Comparison of ENCODE assay signal across 14 mouse cellular contexts in genomic region chr10:57156912-57157311, GRCm38 (mm10).
DNase-seq lines count a peak whose midpoint lies in the region; ATAC-seq and TF ChIP-seq lines count a peak whose summit lies in the region.
"Had no signal": no experiment of that assay in that cellular context is flagged by ENCODE, and none has a peak within 500 bp of the region (broad histone marks: within the 10 kb centered on the region; RNA-seq: fewer than 3 reads in every experiment).

No protein-coding gene starts in this region.

- ATAC-seq in kidney, embryonic 14.5 days (ENCODE audit: low FRiP score, low TSS enrichment): no peak; the same call in 1 of the 2 replicates
- 0 out of 2 replicates have a peak, but pooled peaks have one; percentile 71 for ATAC-seq in limb, embryonic 15.5 days (ENCODE audit: insufficient number of reproducible peaks, low FRiP score, low TSS enrichment, low read depth)
- ATAC-seq in intestine, embryonic 15.5 days: no peak

- no peaks in the 10 kb centered on the region for H3K27me3 ChIP-seq in kidney, embryonic 14.5 days (ENCODE audit: control insufficient read depth, insufficient read depth, low read length)
- H3K27me3 ChIP-seq in limb, embryonic 15.5 days: no peaks in the 10 kb centered on the region
- H3K27me3 ChIP-seq in intestine, embryonic 15.5 days (replicated peaks): no peaks in the 10 kb centered on the region
- H3K27me3 ChIP-seq: hindbrain, embryonic 12.5 days; midbrain, embryonic 12.5 days had no signal

- H3K4me3 ChIP-seq in kidney, embryonic 14.5 days (ENCODE audit: low read length): no peak overlapping the region
- no peak overlapping the region for H3K4me3 ChIP-seq in embryonic fibroblast, embryonic 13.5 days (ENCODE audit: insufficient read depth, low read length)
- H3K4me3 ChIP-seq in limb, embryonic 15.5 days: no peak overlapping the region
- H3K4me3 ChIP-seq in intestine, embryonic 15.5 days (replicated peaks): no peak overlapping the region
- H3K4me3 ChIP-seq: hindbrain, embryonic 12.5 days; midbrain, embryonic 12.5 days had no signal

- no peaks in the 10 kb centered on the region for H3K9me3 ChIP-seq in kidney, embryonic 14.5 days (ENCODE audit: control insufficient read depth, low read length)
- H3K9me3 ChIP-seq in limb, embryonic 15.5 days: no peaks in the 10 kb centered on the region
- no peaks in the 10 kb centered on the region for H3K9me3 ChIP-seq in intestine, embryonic 15.5 days
- H3K9me3 ChIP-seq: hindbrain, embryonic 12.5 days; midbrain, embryonic 12.5 days had no signal

- intact Hi-C loops in gastrocnemius, postnatal 36 days (cut with DNase I): no loop called here

- peak; percentile 5 for DNase-seq in kidney, postnatal 10 days
- peak; percentile 34 to 39 for DNase-seq in gastrocnemius, postnatal 36 days
- no peak for DNase-seq in layer of hippocampus, adult 11-12 months (ENCODE audit: low spot score)
- no peak for DNase-seq in thymus, postnatal 36 days
- DNase-seq: cerebellum, adult 2 months; kidney, adult 11 months; layer of hippocampus, adult 9-11 months; retina, postnatal 1 day had no signal

- no peak overlapping the region for H3K9ac ChIP-seq in kidney, embryonic 14.5 days (ENCODE audit: low read depth, low read length)
- H3K9ac ChIP-seq in limb, embryonic 15.5 days: no peak overlapping the region
- H3K9ac ChIP-seq in intestine, embryonic 15.5 days: no peak overlapping the region
- H3K9ac ChIP-seq: hindbrain, embryonic 12.5 days; midbrain, embryonic 12.5 days had no signal

- whole genome bisulfite sequencing in kidney, embryonic 14.5 days: 70% methylated on average over 9 of the region's 9 CpGs
- 46% methylated on average over 9 of the region's 9 CpGs for WGBS in limb, embryonic 15.5 days
- 87% methylated on average over 9 of the region's 9 CpGs for WGBS in intestine, embryonic 15.5 days

- no peaks in the 10 kb centered on the region for H3K36me3 ChIP-seq in kidney, embryonic 14.5 days (ENCODE audit: control insufficient read depth, insufficient read depth, low read length)
- no peaks in the 10 kb centered on the region for H3K36me3 ChIP-seq in limb, embryonic 15.5 days
- H3K36me3 ChIP-seq in intestine, embryonic 15.5 days: no peaks in the 10 kb centered on the region
- H3K36me3 ChIP-seq: hindbrain, embryonic 12.5 days; midbrain, embryonic 12.5 days had no signal

- H3K27ac ChIP-seq in kidney, embryonic 14.5 days (ENCODE audit: low read depth, low read length): no peak overlapping the region
- H3K27ac ChIP-seq in embryonic fibroblast, embryonic 13.5 days (ENCODE audit: insufficient read depth, low read length): peak overlapping the region; percentile 47; the same call in 1 of the 2 replicates
- H3K27ac ChIP-seq in limb, embryonic 15.5 days: peak overlapping the region; percentile 12
- no peak overlapping the region for H3K27ac ChIP-seq in intestine, embryonic 15.5 days
- H3K27ac ChIP-seq: hindbrain, embryonic 12.5 days; midbrain, embryonic 12.5 days had no signal

- TF ChIP-seq POLR2A in embryonic fibroblast, embryonic 13.5 days (IDR thresholded peaks at IDR 0.05; ENCODE audit: low read depth, low read length): no peak

- H3K4me2 ChIP-seq in kidney, embryonic 14.5 days (replicated peaks; ENCODE audit: low read depth, low read length): no peak overlapping the region
- no peak overlapping the region for H3K4me2 ChIP-seq in limb, embryonic 15.5 days
- no peak overlapping the region for H3K4me2 ChIP-seq in intestine, embryonic 15.5 days (replicated peaks)
- H3K4me2 ChIP-seq: hindbrain, embryonic 12.5 days; midbrain, embryonic 12.5 days had no signal

- TF ChIP-seq CTCF in embryonic fibroblast, embryonic 13.5 days (IDR thresholded peaks at IDR 0.05; ENCODE audit: borderline replicate concordance, insufficient read depth, low read length): no peak

- no peaks in the 10 kb centered on the region for H3K4me1 ChIP-seq in kidney, embryonic 14.5 days (ENCODE audit: control insufficient read depth, insufficient read depth, low read length)
- H3K4me1 ChIP-seq in embryonic fibroblast, embryonic 13.5 days (ENCODE audit: control insufficient read depth, insufficient read depth, low read length): no peaks in the 10 kb centered on the region
- H3K4me1 ChIP-seq in limb, embryonic 15.5 days: peaks cover 4% of the 10 kb centered on the region; the same call in 1 of the 2 replicates
- no peaks in the 10 kb centered on the region for H3K4me1 ChIP-seq in intestine, embryonic 15.5 days (replicated peaks)
- H3K4me1 ChIP-seq: hindbrain, embryonic 12.5 days; midbrain, embryonic 12.5 days had no signal

Comparison
In these comparisons a context has a peak if more than half of its experiments do, and no peak if none do; other contexts are left out.
1. DNase-seq: peak in kidney, postnatal 10 days (single experiment) and gastrocnemius, postnatal 36 days (2 of 2); none in layer of hippocampus, adult 11-12 months (single experiment) and thymus, postnatal 36 days (0 of 2).
2. H3K27ac ChIP-seq: peak in embryonic fibroblast, embryonic 13.5 days (single experiment) and limb, embryonic 15.5 days (single experiment); none in kidney, embryonic 14.5 days (single experiment) and intestine, embryonic 15.5 days (single experiment).